ENCODE assay signal across 28 mouse cellular contexts in the genomic region with DNA sequence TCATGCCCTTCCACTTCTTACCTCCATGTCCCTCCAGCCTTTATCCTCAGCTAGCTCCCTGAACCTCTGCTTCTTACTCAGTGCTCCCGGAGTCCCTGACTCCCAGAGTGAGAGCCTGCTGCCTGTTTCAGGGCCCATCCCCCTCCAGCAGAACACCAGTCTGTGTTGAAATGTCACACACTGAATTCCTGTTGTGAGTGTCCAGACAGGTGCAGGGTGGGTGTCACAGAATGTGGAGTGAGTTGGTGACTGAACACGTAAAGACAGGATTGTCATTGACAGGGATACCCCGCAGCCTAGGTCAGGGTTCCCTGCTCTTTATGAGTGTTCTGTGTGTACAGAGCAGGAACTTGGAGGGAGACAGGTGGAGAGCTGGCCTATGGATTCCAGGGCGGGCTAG. TPM values are rescaled to one million over a fixed set of nuclear protein-coding genes. Genes with fewer than 3 reads are reported as not detected.
A peak's percentile ranks its signal among the peaks of the same experiment; 100 is the strongest.
DNase-seq lines count a peak whose midpoint lies in the region; ATAC-seq and TF ChIP-seq lines count a peak whose summit lies in the region.
"Had no signal": no experiment of that assay in that cellular context is flagged by ENCODE, and none has a peak within 500 bp of the region (broad histone marks: within the 10 kb centered on the region; RNA-seq: fewer than 3 reads in every experiment).

No protein-coding gene starts in this region.

- no peaks in the 10 kb centered on the region for H3K9me3 ChIP-seq in heart, embryonic 11.5 days (replicated peaks; ENCODE audit: control insufficient read depth, low read length)
- no peaks in the 10 kb centered on the region for H3K9me3 ChIP-seq in liver, embryonic 12.5 days (replicated peaks)
- H3K9me3 ChIP-seq: forebrain, embryonic 13.5 days; G1E; heart, embryonic 12.5 days; hindbrain, embryonic 12.5 days; intestine, embryonic 15.5 days; liver, embryonic 13.5 days; midbrain, embryonic 12.5 days; neural tube, embryonic 13.5 days had no signal

- H3K9ac ChIP-seq in heart, embryonic 11.5 days (ENCODE audit: low read depth, low read length) = no peak overlapping the region
- H3K9ac ChIP-seq in liver, embryonic 12.5 days = no peak overlapping the region
- H3K9ac ChIP-seq: forebrain, embryonic 13.5 days; heart, embryonic 12.5 days; hindbrain, embryonic 12.5 days; intestine, embryonic 15.5 days; liver, embryonic 13.5 days; lung, embryonic 14.5 days; midbrain, embryonic 12.5 days; neural tube, embryonic 13.5 days had no signal

- DNase-seq in heart, adult 8-10 months (ENCODE audit: low spot score) = no peak
- DNase-seq in liver (no peak), Patski (ENCODE audit: low read depth, low spot score) (no peak)
- DNase-seq in yolk sac, embryonic 10.5 days (ENCODE audit: low spot score) = peak; percentile 36
- DNase-seq in kidney, adult 9 months = no peak
- DNase-seq: adrenal gland, postnatal 14 days; B cell, adult 2 months; cerebellum, adult 11 months; cerebellum, adult 9-11 months; gastrocnemius, postnatal 10 days; heart, postnatal 14 days; kidney, adult 2 months; kidney, postnatal 10 days; layer of hippocampus, postnatal 36 days; left cerebral cortex, postnatal 4 days; liver, embryonic 13.5 days; lung, embryonic 14.5 days had no signal

- peaks cover 50% of the 10 kb centered on the region for H3K4me1 ChIP-seq in heart, embryonic 11.5 days (ENCODE audit: control insufficient read depth, insufficient read depth, low read length)
- peaks cover 93% of the 10 kb centered on the region for H3K4me1 ChIP-seq in liver, embryonic 12.5 days

- POLR2A ChIA-PET in Patski (lab: Charles Lee) = no interaction called here

- H3K36me3 ChIP-seq in heart, embryonic 11.5 days (ENCODE audit: control insufficient read depth, insufficient read depth, low read length) = no peaks in the 10 kb centered on the region
- peaks cover 39% of the 10 kb centered on the region for H3K36me3 ChIP-seq in liver, embryonic 12.5 days
- H3K36me3 ChIP-seq: G1E; heart, embryonic 12.5 days; hindbrain, embryonic 12.5 days; intestine, embryonic 15.5 days; midbrain, embryonic 12.5 days; neural tube, embryonic 13.5 days had no signal

- TF ChIP-seq CTCF in Patski (IDR thresholded peaks at IDR 0.05) = no peak

- WGBS in heart, embryonic 11.5 days (ENCODE audit: insufficient replicate concordance) = 33% methylated on average over 4 of the region's 4 CpGs
- WGBS in liver, embryonic 12.5 days (ENCODE audit: insufficient replicate concordance) = 61% methylated on average over 4 of the region's 4 CpGs

- CTCF ChIA-PET in Patski (lab: Charles Lee) = interaction anchor here (1.7 to 2.1 kb wide), 2 partner anchors 16 to 34 kb away, joined by 3 to 8 read pairs; no protein-coding TSS in a partner anchor

- no peak for ATAC-seq in heart, embryonic 11.5 days (replicated peaks; ENCODE audit: insufficient number of reproducible peaks, low FRiP score, low TSS enrichment)
- ATAC-seq in liver, embryonic 12.5 days = no peak
- peak; percentile 1 for ATAC-seq in Patski
- ATAC-seq: forebrain, embryonic 13.5 days; hindbrain, postnatal 0 days; intestine, embryonic 15.5 days had no signal

- H3K27ac ChIP-seq in heart, embryonic 11.5 days (ENCODE audit: low read depth, low read length) = peak overlapping the region; percentile 37; the same call in 1 of the 2 replicates
- 0 out of 2 replicates have a peak overlapping the region, but pooled peaks have one; percentile 21 for H3K27ac ChIP-seq in liver, embryonic 12.5 days
- H3K27ac ChIP-seq: forebrain, embryonic 13.5 days; hindbrain, embryonic 12.5 days; hindbrain, postnatal 0 days; intestine, embryonic 15.5 days; liver, embryonic 13.5 days; midbrain, embryonic 12.5 days; neural tube, embryonic 13.5 days had no signal

- in situ Hi-C loops in Patski (cut with MboI; ENCODE audit: low pct_unique_long_range_greater_than_20kb) = no loop called here

- H3K4me2 ChIP-seq in heart, embryonic 11.5 days = no peak overlapping the region
- no peak overlapping the region for H3K4me2 ChIP-seq in liver, embryonic 12.5 days
- H3K4me2 ChIP-seq: forebrain, embryonic 13.5 days; heart, embryonic 12.5 days; hindbrain, embryonic 12.5 days; intestine, embryonic 15.5 days; liver, embryonic 13.5 days; lung, embryonic 14.5 days; midbrain, embryonic 12.5 days; neural tube, embryonic 13.5 days had no signal

- H3K27me3 ChIP-seq in heart, embryonic 11.5 days (ENCODE audit: control insufficient read depth, insufficient read depth, low read length) = peaks cover 24% of the 10 kb centered on the region
- no peaks in the 10 kb centered on the region; the same call in 1 of the 2 replicates for H3K27me3 ChIP-seq in liver, embryonic 12.5 days (replicated peaks)
- no peaks in the 10 kb centered on the region for H3K27me3 ChIP-seq in Patski
- H3K27me3 ChIP-seq: intestine, embryonic 15.5 days had no signal

- H3K4me3 ChIP-seq in heart, embryonic 11.5 days (ENCODE audit: low read depth, low read length) = no peak overlapping the region
- H3K4me3 ChIP-seq in liver, embryonic 12.5 days = no peak overlapping the region
- H3K4me3 ChIP-seq: erythroblast, embryonic 14.5 days; forebrain, embryonic 13.5 days; heart, embryonic 12.5 days; hindbrain, embryonic 12.5 days; intestine, embryonic 15.5 days; liver, embryonic 13.5 days; midbrain, embryonic 12.5 days; neural tube, embryonic 13.5 days had no signal

RNA-seq across cellular contexts. Expression of a gene that starts 3.0 kb away (rescaled TPM):
- 15.4 and 16.0 TPM in 2 replicates for polyA plus RNA-seq in heart, embryonic 11.5 days (2014; fragmentation: Nextera tagmentation; extraction: Ambion mirVana)
- total RNA-seq in heart, adult 8-10 months (2022) = 10 to 100 TPM; 27.2 to 40.0 (median 28.4) TPM
- polyA plus RNA-seq in liver, embryonic 12.5 days (2016; fragmentation: Nextera tagmentation; extraction: Ambion mirVana) = 20.5 and 24.6 TPM in 2 replicates
- 31.1 TPM for polyA plus RNA-seq in Patski (2021)

RNA-seq across cellular contexts. Expression of a gene that starts 28.0 kb away (rescaled TPM):
- 44.4 and 48.9 TPM in 2 replicates for polyA plus RNA-seq in heart, embryonic 11.5 days (2014; fragmentation: Nextera tagmentation; extraction: Ambion mirVana)
- total RNA-seq in heart, adult 8-10 months (2022) = 10 to 100 TPM; 57.4 to 86.0 (median 69.5) TPM
- 76.9 and 79.5 TPM in 2 replicates for polyA plus RNA-seq in liver, embryonic 12.5 days (2016; fragmentation: Nextera tagmentation; extraction: Ambion mirVana)
- polyA plus RNA-seq in Patski (2021) = 68.5 TPM
- total RNA-seq: G1E had no signal

RNA-seq across cellular contexts. Expression of a gene that starts 42.8 kb away (rescaled TPM):
- 13.7 and 18.9 TPM in 2 replicates for polyA plus RNA-seq in heart, embryonic 11.5 days (2014; fragmentation: Nextera tagmentation; extraction: Ambion mirVana)
- total RNA-seq in heart, adult 8-10 months (2022) = 10 to 100 TPM in 2 of 4 experiments, 1 to 10 TPM in 2; 5.7 to 12.3 (median 9.3) TPM
- polyA plus RNA-seq in liver, embryonic 12.5 days (2016; fragmentation: Nextera tagmentation; extraction: Ambion mirVana) = 4.7 and 5.7 TPM in 2 replicates
- polyA plus RNA-seq in Patski (2021) = 39.5 TPM
